Mouse (Mus musculus): ENCODE results near the gene Trmt5. TPM values are rescaled to one million over a fixed set of nuclear protein-coding genes. Genes with fewer than 3 reads are reported as not detected.

Gene Trmt5
- total and polyA plus RNA-seq, 2 experiments from 2014 or later, result 8.6 to 26.6 TPM

DNA sequence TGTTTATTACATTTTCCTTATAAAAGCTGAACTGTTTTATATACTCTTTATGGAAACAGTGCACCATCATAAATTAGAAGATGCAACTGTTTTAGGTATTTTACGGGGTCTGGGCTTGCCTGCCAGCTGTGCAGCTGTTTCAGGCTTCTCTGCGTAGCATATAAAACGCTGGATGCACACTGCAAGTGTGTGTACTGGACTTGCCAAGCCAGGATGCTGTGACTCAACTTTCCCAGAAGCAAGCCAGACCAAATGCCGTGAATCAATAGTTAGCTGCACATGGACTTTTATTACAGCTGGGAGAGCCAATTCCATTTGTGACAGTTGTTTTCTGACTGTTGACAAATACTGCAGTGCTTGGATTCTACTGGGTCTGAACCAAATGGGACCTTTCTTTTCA, 16.6 kb downstream of the Trmt5 start:
- Histone ChIP-seq H3K4me1 (ENCODE audit: control insufficient read depth, insufficient read depth) (no peaks in the 10 kb centered on the region), H3K27me3 (ENCODE audit: control insufficient read depth, insufficient read depth, low read length) (no peaks in the 10 kb centered on the region), H3K4me2 (ENCODE audit: low read depth, low read length) (no peak overlapping the region), H3K4me3 (ENCODE audit: low read depth, low read length) (no peak overlapping the region), H3K36me3 (replicated peaks; ENCODE audit: control insufficient read depth, insufficient read depth, low read length) (no peaks in the 10 kb centered on the region; the same call in 1 of the 2 replicates), H3K27ac (ENCODE audit: low read depth) (no peak overlapping the region), H3K9ac (replicated peaks; ENCODE audit: low read depth, low read length) (no peak overlapping the region), H3K9me3 (replicated peaks; ENCODE audit: control insufficient read depth, low read length) (no peaks in the 10 kb centered on the region)
- ATAC-seq (ENCODE audit: insufficient read depth, low read depth) (no peak), DNase-seq (ENCODE audit: low spot score) (no peak)
- TF ChIP-seq EP300 (IDR thresholded peaks at IDR 0.05; ENCODE audit: low read depth) (no peak), CTCF (IDR thresholded peaks at IDR 0.05; ENCODE audit: low read depth) (no peak)
- WGBS, result 85% methylated on average over 4 of the region's 4 CpGs

DNA sequence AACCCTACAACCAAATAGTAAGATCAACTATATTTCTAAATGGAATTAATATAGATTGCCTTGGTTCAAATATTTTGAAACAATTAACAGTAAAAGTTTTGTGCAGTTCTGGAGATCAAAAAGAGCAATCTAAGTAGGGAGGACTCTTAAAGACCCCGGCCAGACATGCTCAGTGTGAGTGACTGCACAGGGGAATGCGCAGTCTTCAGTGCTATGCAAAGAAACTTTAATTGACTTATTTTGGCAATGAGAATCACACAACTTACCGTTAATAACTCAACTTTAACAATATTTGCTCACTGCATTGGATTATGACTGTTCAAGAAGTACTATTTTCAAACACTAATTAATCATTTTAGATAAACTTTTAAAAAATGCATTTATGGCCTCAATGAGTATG, 17.0 kb downstream of the Trmt5 start:
- WGBS, result 91% methylated on average over 3 of the region's 3 CpGs
- no peaks in the 10 kb centered on the region for H3K4me1 ChIP-seq (ENCODE audit: control insufficient read depth, insufficient read depth)
- H3K36me3 ChIP-seq (replicated peaks; ENCODE audit: control insufficient read depth, insufficient read depth, low read length), result no peaks in the 10 kb centered on the region; the same call in 1 of the 2 replicates
- no peak for ATAC-seq (ENCODE audit: insufficient read depth, low read depth)
- no peak overlapping the region for H3K4me2 ChIP-seq (ENCODE audit: low read depth, low read length)
- no peak overlapping the region for H3K27ac ChIP-seq (ENCODE audit: low read depth)
- no peaks in the 10 kb centered on the region for H3K27me3 ChIP-seq (ENCODE audit: control insufficient read depth, insufficient read depth, low read length)
- no peak overlapping the region for H3K4me3 ChIP-seq (ENCODE audit: low read depth, low read length)
- TF ChIP-seq EP300 (IDR thresholded peaks at IDR 0.05; ENCODE audit: low read depth) (no peak), CTCF (IDR thresholded peaks at IDR 0.05; ENCODE audit: low read depth) (no peak)
- no peak overlapping the region for H3K9ac ChIP-seq (replicated peaks; ENCODE audit: low read depth, low read length)
- no peak for DNase-seq (ENCODE audit: low spot score)
- H3K9me3 ChIP-seq (replicated peaks; ENCODE audit: control insufficient read depth, low read length), result no peaks in the 10 kb centered on the region

DNA sequence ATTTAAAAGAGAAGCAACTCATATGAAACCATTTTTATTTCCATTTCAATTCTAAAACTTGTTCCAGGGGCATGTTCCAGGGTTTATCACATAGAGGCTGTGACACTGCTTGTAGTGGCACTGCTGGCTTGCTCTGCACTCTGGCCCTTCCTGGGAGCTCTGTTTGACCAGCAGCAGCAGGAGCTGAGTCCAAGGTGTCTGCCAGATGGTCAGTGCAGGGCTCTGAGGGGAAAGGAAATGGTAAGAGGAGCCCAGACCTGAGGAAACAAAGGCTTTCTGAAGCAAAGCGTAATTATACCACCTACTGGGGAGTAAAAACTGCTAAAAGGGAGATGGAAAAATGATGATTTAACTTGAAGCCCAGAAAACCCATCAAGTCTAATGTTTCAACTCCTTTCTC, 18.0 kb downstream of the Trmt5 start:
- Histone ChIP-seq H3K36me3 (replicated peaks; ENCODE audit: control insufficient read depth, insufficient read depth, low read length) (no peaks in the 10 kb centered on the region), H3K9me3 (replicated peaks; ENCODE audit: control insufficient read depth, low read length) (no peaks in the 10 kb centered on the region), H3K4me2 (ENCODE audit: low read depth, low read length) (no peak overlapping the region), H3K9ac (replicated peaks; ENCODE audit: low read depth, low read length) (no peak overlapping the region), H3K4me3 (ENCODE audit: low read depth, low read length) (no peak overlapping the region), H3K4me1 (ENCODE audit: control insufficient read depth, insufficient read depth) (no peaks in the 10 kb centered on the region), H3K27ac (ENCODE audit: low read depth) (no peak overlapping the region), H3K27me3 (ENCODE audit: control insufficient read depth, insufficient read depth, low read length) (no peaks in the 10 kb centered on the region)
- DNase-seq (ENCODE audit: low spot score) (no peak), ATAC-seq (ENCODE audit: insufficient read depth, low read depth) (no peak)
- TF ChIP-seq CTCF (IDR thresholded peaks at IDR 0.05; ENCODE audit: low read depth) (no peak), EP300 (IDR thresholded peaks at IDR 0.05; ENCODE audit: low read depth) (no peak)
- 100% methylated on average over 1 of the region's 1 CpGs for whole genome bisulfite sequencing

DNA sequence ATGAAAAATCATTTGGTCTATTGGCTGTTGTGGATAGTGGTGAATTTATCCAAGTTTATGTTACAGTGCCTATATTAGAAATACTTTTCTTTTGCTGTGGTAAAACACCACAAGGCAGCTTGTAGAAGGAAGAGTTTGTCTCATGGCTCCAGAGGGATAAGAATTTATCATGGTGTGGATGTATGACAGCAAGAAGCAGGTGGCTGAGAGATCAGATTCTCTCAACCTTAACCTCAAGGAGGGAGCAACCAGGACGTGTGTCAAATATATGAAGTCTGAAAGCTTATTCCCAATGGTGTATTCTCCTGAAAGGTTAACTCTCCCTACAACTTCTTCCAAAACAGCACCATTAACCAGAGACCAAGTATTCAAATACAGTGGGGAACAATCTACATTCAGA, 19.9 kb downstream of the Trmt5 start:
- Histone ChIP-seq H3K9ac (replicated peaks; ENCODE audit: low read depth, low read length) (no peak overlapping the region), H3K27ac (ENCODE audit: low read depth) (no peak overlapping the region), H3K36me3 (replicated peaks; ENCODE audit: control insufficient read depth, insufficient read depth, low read length) (no peaks in the 10 kb centered on the region), H3K4me1 (ENCODE audit: control insufficient read depth, insufficient read depth) (no peaks in the 10 kb centered on the region), H3K27me3 (ENCODE audit: control insufficient read depth, insufficient read depth, low read length) (no peaks in the 10 kb centered on the region), H3K4me3 (ENCODE audit: low read depth, low read length) (no peak overlapping the region), H3K9me3 (replicated peaks; ENCODE audit: control insufficient read depth, low read length) (no peaks in the 10 kb centered on the region), H3K4me2 (ENCODE audit: low read depth, low read length) (no peak overlapping the region)
- ATAC-seq (ENCODE audit: insufficient read depth, low read depth), result no peak
- no peak for DNase-seq (ENCODE audit: low spot score)
- TF ChIP-seq CTCF (IDR thresholded peaks at IDR 0.05; ENCODE audit: low read depth) (no peak), EP300 (IDR thresholded peaks at IDR 0.05; ENCODE audit: low read depth) (no peak)
- 80% methylated on average over 1 of the region's 1 CpGs for WGBS

DNA sequence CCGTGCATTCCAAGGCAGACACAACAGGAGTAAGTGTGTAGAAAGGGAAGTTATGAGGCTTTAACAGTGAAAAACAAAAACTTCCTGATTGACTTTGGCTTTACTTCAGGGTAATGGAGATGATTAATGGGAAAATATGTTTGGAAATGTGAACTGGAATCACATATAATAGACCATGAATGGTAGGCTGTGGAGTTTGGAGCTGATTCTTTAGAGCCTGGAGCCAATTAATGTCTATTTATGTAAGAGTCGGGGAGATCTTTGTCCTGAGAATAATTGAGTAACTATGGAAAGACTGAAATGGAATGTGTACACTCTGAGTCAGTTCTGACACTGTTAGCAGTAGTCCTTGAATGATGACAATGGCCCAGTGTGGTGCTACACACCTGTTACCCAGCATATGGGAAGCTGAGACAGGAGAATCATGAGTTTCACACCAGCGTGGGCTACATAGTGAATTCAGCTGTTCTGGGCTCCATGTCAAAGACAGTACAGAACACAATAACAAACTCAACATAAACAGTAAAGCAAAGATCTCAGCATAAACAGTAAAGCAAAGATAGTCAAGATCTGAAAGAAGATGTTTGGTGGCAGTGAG, 21.0 kb downstream of the Trmt5 start:
- no peaks in the 10 kb centered on the region for H3K9me3 ChIP-seq (replicated peaks; ENCODE audit: control insufficient read depth, low read length)
- no peak overlapping the region for H3K4me2 ChIP-seq (ENCODE audit: low read depth, low read length)
- ATAC-seq (ENCODE audit: insufficient read depth, low read depth), result no peak
- H3K9ac ChIP-seq (replicated peaks; ENCODE audit: low read depth, low read length), result no peak overlapping the region
- no peaks in the 10 kb centered on the region for H3K36me3 ChIP-seq (replicated peaks; ENCODE audit: control insufficient read depth, insufficient read depth, low read length)
- no peaks in the 10 kb centered on the region for H3K4me1 ChIP-seq (ENCODE audit: control insufficient read depth, insufficient read depth)
- H3K27me3 ChIP-seq (ENCODE audit: control insufficient read depth, insufficient read depth, low read length), result no peaks in the 10 kb centered on the region
- DNase-seq (ENCODE audit: low spot score), result no peak
- WGBS, result 82% methylated on average over 3 of the region's 3 CpGs
- H3K27ac ChIP-seq (ENCODE audit: low read depth), result no peak overlapping the region
- TF ChIP-seq CTCF (IDR thresholded peaks at IDR 0.05; ENCODE audit: low read depth), result no peak
- TF ChIP-seq EP300 (IDR thresholded peaks at IDR 0.05; ENCODE audit: low read depth), result no peak
- H3K4me3 ChIP-seq (ENCODE audit: low read depth, low read length), result no peak overlapping the region

DNA sequence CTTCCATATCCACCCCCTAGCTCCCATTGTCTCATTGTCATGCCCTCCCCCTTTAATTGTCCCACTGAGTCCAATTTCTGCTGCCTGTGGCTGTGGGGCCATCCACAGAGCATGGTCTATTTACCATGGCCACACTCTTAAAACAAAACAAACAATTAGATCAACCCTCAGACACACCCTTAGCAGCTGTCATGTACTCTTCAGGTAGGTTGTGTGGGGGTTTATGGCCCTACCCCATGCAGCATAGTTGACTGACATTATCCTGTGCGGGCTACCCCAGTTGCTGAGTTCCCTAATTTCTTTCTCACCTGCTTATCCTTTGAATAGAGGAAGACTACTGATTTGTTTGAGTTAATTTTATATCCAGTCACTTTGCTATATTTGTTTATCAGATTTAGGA, 26.2 kb downstream of the Trmt5 start:
- Histone ChIP-seq H3K4me2 (ENCODE audit: low read depth, low read length) (no peak overlapping the region), H3K9ac (replicated peaks; ENCODE audit: low read depth, low read length) (no peak overlapping the region), H3K27me3 (ENCODE audit: control insufficient read depth, insufficient read depth, low read length) (no peaks in the 10 kb centered on the region), H3K9me3 (replicated peaks; ENCODE audit: control insufficient read depth, low read length) (no peaks in the 10 kb centered on the region), H3K4me1 (ENCODE audit: control insufficient read depth, insufficient read depth) (no peaks in the 10 kb centered on the region), H3K4me3 (ENCODE audit: low read depth, low read length) (no peak overlapping the region), H3K36me3 (replicated peaks; ENCODE audit: control insufficient read depth, insufficient read depth, low read length) (0 out of 2 replicates have a peak, but pooled peaks cover 3% of the 10 kb centered on the region), H3K27ac (ENCODE audit: low read depth) (no peak overlapping the region)
- no peak for DNase-seq (ENCODE audit: low spot score)
- no peak for ATAC-seq (ENCODE audit: insufficient read depth, low read depth)
- TF ChIP-seq EP300 (IDR thresholded peaks at IDR 0.05; ENCODE audit: low read depth) (no peak), CTCF (IDR thresholded peaks at IDR 0.05; ENCODE audit: low read depth) (no peak)
- 93% methylated on average over 1 of the region's 1 CpGs for WGBS

All from heart, postnatal 0 days (tissue).